19 mouse cellular contexts compared by ENCODE assay signal in the genomic region with DNA sequence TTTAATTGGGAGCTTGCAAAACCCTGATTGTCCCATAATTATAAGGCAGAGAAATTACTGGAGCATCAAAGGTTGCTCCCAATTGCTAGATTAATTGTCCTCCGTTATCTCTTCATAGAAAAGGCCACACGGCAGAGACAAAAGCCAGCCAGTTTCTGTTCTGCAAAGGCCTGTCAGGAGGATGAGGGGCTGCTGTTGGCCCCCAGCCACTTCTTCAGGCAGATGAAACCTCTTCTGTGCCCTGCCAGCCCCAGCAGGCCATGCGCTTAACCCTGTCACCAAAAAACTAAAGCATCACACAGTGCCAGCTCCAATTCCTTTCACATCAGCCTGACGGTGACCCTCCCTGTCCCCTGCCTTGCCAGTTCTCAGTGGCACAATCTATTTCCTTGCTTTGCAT.
DNase-seq lines count a peak whose midpoint lies in the region; ATAC-seq and TF ChIP-seq lines count a peak whose summit lies in the region.
"Had no signal": no experiment of that assay in that cellular context is flagged by ENCODE, and none has a peak within 500 bp of the region (broad histone marks: within the 10 kb centered on the region; RNA-seq: fewer than 3 reads in every experiment).

No protein-coding gene starts in this region.

- H3K4me1 ChIP-seq in hindbrain, embryonic 13.5 days (replicated peaks): peaks cover 48% of the 10 kb centered on the region
- H3K4me1 ChIP-seq in hindbrain, embryonic 12.5 days: peaks cover 27% of the 10 kb centered on the region
- H3K4me1 ChIP-seq in stomach, embryonic 16.5 days (ENCODE audit: control insufficient read depth, insufficient read depth, low read length): peaks cover 14% of the 10 kb centered on the region
- H3K4me1 ChIP-seq in stomach, postnatal 0 days (replicated peaks; ENCODE audit: control insufficient read depth, insufficient read depth): no peaks in the 10 kb centered on the region
- no peaks in the 10 kb centered on the region; the same call in 1 of the 2 replicates for H3K4me1 ChIP-seq in kidney, adult 2 months (ENCODE audit: control insufficient read depth, insufficient read depth, low read length)

- TF ChIP-seq POLR2A in kidney, adult 2 months (IDR thresholded peaks at IDR 0.05; ENCODE audit: low read depth, low read length): no peak

- no peak overlapping the region for H3K27ac ChIP-seq in hindbrain, embryonic 13.5 days
- H3K27ac ChIP-seq in hindbrain, embryonic 12.5 days: no peak overlapping the region
- H3K27ac ChIP-seq in stomach, embryonic 16.5 days (ENCODE audit: low read length): no peak overlapping the region
- no peak overlapping the region for H3K27ac ChIP-seq in stomach, postnatal 0 days (replicated peaks)
- no peak overlapping the region for H3K27ac ChIP-seq in kidney, adult 2 months (ENCODE audit: insufficient read depth, low read depth, low read length)
- H3K27ac ChIP-seq: embryonic facial prominence, embryonic 15.5 days; gastrocnemius, adult 2 months; heart, adult 2 months; stomach, embryonic 15.5 days had no signal

- H3K36me3 ChIP-seq in hindbrain, embryonic 13.5 days: no peaks in the 10 kb centered on the region
- H3K36me3 ChIP-seq in hindbrain, embryonic 12.5 days: no peaks in the 10 kb centered on the region
- no peaks in the 10 kb centered on the region for H3K36me3 ChIP-seq in stomach, embryonic 16.5 days (ENCODE audit: control insufficient read depth, insufficient read depth, low read length)
- H3K36me3 ChIP-seq in stomach, postnatal 0 days (ENCODE audit: control insufficient read depth, insufficient read depth, low read length): no peaks in the 10 kb centered on the region
- H3K36me3 ChIP-seq in kidney, adult 2 months (ENCODE audit: control insufficient read depth, insufficient read depth, low read length): no peaks in the 10 kb centered on the region
- H3K36me3 ChIP-seq: embryonic facial prominence, embryonic 15.5 days; stomach, embryonic 15.5 days had no signal

- peak overlapping the region; percentile 5; the same call in 1 of the 2 replicates for H3K9ac ChIP-seq in hindbrain, embryonic 13.5 days
- H3K9ac ChIP-seq in hindbrain, embryonic 12.5 days: no peak overlapping the region
- peak overlapping the region; percentile 32; the same call in 1 of the 2 replicates for H3K9ac ChIP-seq in stomach, embryonic 16.5 days (ENCODE audit: low read length)
- H3K9ac ChIP-seq in stomach, postnatal 0 days (ENCODE audit: low read length): no peak overlapping the region
- H3K9ac ChIP-seq: embryonic facial prominence, embryonic 15.5 days; stomach, embryonic 15.5 days had no signal

- no peaks in the 10 kb centered on the region for H3K9me3 ChIP-seq in hindbrain, embryonic 13.5 days
- H3K9me3 ChIP-seq in hindbrain, embryonic 12.5 days (replicated peaks): no peaks in the 10 kb centered on the region
- H3K9me3 ChIP-seq in stomach, embryonic 16.5 days (replicated peaks; ENCODE audit: control insufficient read depth, low read length): no peaks in the 10 kb centered on the region
- H3K9me3 ChIP-seq in stomach, postnatal 0 days (ENCODE audit: control insufficient read depth, low read length): no peaks in the 10 kb centered on the region
- H3K9me3 ChIP-seq: embryonic facial prominence, embryonic 15.5 days; stomach, embryonic 15.5 days had no signal

- ATAC-seq in hindbrain, embryonic 13.5 days (ENCODE audit: low FRiP score): no peak
- no peak for ATAC-seq in hindbrain, embryonic 12.5 days (ENCODE audit: low FRiP score)
- ATAC-seq in stomach, embryonic 16.5 days (ENCODE audit: insufficient read depth, low FRiP score): no peak
- no peak for ATAC-seq in stomach, postnatal 0 days (ENCODE audit: low FRiP score, low TSS enrichment)

- no peak overlapping the region for H3K4me2 ChIP-seq in hindbrain, embryonic 13.5 days
- no peak overlapping the region for H3K4me2 ChIP-seq in hindbrain, embryonic 12.5 days (replicated peaks)
- no peak overlapping the region for H3K4me2 ChIP-seq in stomach, embryonic 16.5 days (ENCODE audit: low read depth, low read length)
- H3K4me2 ChIP-seq in stomach, postnatal 0 days (replicated peaks; ENCODE audit: low read depth): no peak overlapping the region
- H3K4me2 ChIP-seq: embryonic facial prominence, embryonic 15.5 days; stomach, embryonic 15.5 days had no signal

- H3K27me3 ChIP-seq in hindbrain, embryonic 13.5 days: peaks cover 5% of the 10 kb centered on the region; the same call in 1 of the 2 replicates
- H3K27me3 ChIP-seq in hindbrain, embryonic 12.5 days: no peaks in the 10 kb centered on the region
- no peaks in the 10 kb centered on the region for H3K27me3 ChIP-seq in stomach, embryonic 16.5 days (ENCODE audit: control insufficient read depth, insufficient read depth, low read length)
- H3K27me3 ChIP-seq in stomach, postnatal 0 days (ENCODE audit: control insufficient read depth, insufficient read depth, low read length): no peaks in the 10 kb centered on the region
- H3K27me3 ChIP-seq in kidney, adult 2 months (replicated peaks; ENCODE audit: control insufficient read depth, insufficient read depth, low read length): no peaks in the 10 kb centered on the region
- H3K27me3 ChIP-seq: CH12.LX; embryonic facial prominence, embryonic 15.5 days; stomach, embryonic 15.5 days had no signal

- WGBS in hindbrain, embryonic 13.5 days: 39% methylated on average over 4 of the region's 4 CpGs
- 41% methylated on average over 4 of the region's 4 CpGs for WGBS in hindbrain, embryonic 12.5 days
- WGBS in stomach, embryonic 16.5 days: 64% methylated on average over 4 of the region's 4 CpGs
- WGBS in stomach, postnatal 0 days: 78% methylated on average over 4 of the region's 4 CpGs
- WGBS in kidney, adult 2 months: 86% methylated on average over 4 of the region's 4 CpGs

- TF ChIP-seq CTCF in stomach, postnatal 0 days (IDR thresholded peaks at IDR 0.05; ENCODE audit: low read depth): no peak
- TF ChIP-seq CTCF in kidney, adult 2 months (conservative IDR thresholded peaks at IDR 0.05; ENCODE audit: insufficient read depth, insufficient read length, low read depth, low read length): no peak

- H3K4me3 ChIP-seq in hindbrain, embryonic 13.5 days: no peak overlapping the region
- no peak overlapping the region for H3K4me3 ChIP-seq in hindbrain, embryonic 12.5 days
- H3K4me3 ChIP-seq in stomach, embryonic 16.5 days (replicated peaks; ENCODE audit: low read length): no peak overlapping the region
- H3K4me3 ChIP-seq in stomach, postnatal 0 days (ENCODE audit: low read depth, low read length): no peak overlapping the region
- H3K4me3 ChIP-seq in kidney, adult 2 months (ENCODE audit: insufficient read depth, low read depth, low read length): no peak overlapping the region
- H3K4me3 ChIP-seq: embryonic facial prominence, embryonic 15.5 days; gastrocnemius, adult 2 months; heart, adult 2 months; myocyte; stomach, embryonic 15.5 days had no signal

- TF ChIP-seq EP300 in stomach, postnatal 0 days (optimal IDR thresholded peaks at IDR 0.05): no peak

- DNase-seq in cerebellum, postnatal 10 days: peak; percentile 56 to 69
- no peak for DNase-seq in cerebellum, adult 18-20 months
- no peak for DNase-seq in stomach, postnatal 0 days (ENCODE audit: low spot score)
- peak; percentile 67 for DNase-seq in retina, postnatal 1 day
- DNase-seq in kidney, adult 2 months: no peak
- DNase-seq: adrenal gland, postnatal 10 days; gastrocnemius, adult 2 months; kidney, adult 8-10 months; kidney, postnatal 25 days; lung, adult 2 months; spleen, adult 18-20 months had no signal

Comparison
In these comparisons a context has a peak if more than half of its experiments do, and no peak if none do; other contexts are left out.
1. DNase-seq: peak in cerebellum, postnatal 10 days (2 of 2) and retina, postnatal 1 day (single experiment); none in cerebellum, adult 18-20 months (0 of 2), stomach, postnatal 0 days (single experiment) and kidney, adult 2 months (single experiment).
2. H3K9ac ChIP-seq: peak in hindbrain, embryonic 13.5 days (single experiment) and stomach, embryonic 16.5 days (single experiment); none in hindbrain, embryonic 12.5 days (single experiment) and stomach, postnatal 0 days (single experiment).